Mouse (Mus musculus) kidney, postnatal 36 days (tissue): ENCODE results near the gene Cuedc2.

Source experiments
- DNase-seq, 2 experiments: peaks; one replicate each; pipeline ENCODE4 v3.0.0; 2021 to 2022; ENCODE audit warnings: mixed read lengths in 2 of 2

Gene Cuedc2

DNA sequence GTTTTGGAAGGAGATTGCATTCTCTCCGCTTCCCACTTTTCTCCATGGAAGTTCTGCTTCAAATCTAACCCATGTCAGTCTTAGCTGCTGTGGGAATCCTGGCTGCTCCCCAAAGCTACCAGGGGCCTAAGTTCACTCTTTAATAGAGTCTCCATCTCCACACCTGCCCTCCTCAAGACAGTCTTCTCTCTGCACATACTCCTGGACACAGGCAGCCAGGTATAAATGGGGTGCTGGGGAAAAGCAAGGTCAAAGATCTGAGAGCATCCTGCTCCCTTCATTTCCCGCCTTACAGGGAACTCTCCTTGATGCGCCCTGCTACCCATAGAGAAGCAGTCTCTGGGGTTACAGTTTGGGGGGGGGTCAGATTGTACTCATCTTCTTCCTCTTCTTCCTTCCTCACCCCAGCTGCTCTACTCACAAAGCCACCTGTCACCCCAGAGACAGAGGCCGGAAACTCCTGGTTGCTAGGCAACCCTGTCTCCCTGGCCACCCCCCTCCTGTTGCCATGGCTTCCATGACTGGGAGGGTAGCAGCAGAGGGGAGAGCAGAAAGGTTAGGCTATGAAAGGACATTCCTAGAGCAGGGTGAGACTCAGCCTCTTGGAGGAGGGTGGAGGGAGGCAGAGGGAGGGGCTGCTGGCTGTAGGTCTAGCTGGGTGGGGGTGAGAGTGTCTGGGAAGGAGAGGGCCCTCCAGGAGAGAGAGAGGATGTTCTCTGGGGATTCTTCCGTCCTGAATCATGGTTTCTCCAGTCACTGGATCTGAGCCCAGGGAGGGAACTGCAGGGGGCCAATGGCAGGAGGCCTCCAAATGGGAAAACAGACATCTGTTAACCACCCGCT lies 17.2 kb downstream of the Cuedc2 start:
- no peak for DNase-seq

- DNase-seq: no peak
Measured at GRCm38 (mm10) chr19:46320076-46320785, 18.3 kb downstream of the Cuedc2 start.

GRCm38 (mm10) chr19:46318586-46319378 lies 19.7 kb downstream of the Cuedc2 start:
- DNase-seq: peak; percentile 51 to 71

- DNase-seq: no peak
Measured at GRCm38 (mm10) chr19:46318031-46318471, 20.5 kb downstream of the Cuedc2 start.

- DNase-seq: peak in 1 of 2 experiments; percentile 10
Measured at GRCm38 (mm10) chr19:46317546-46317885, 21.0 kb downstream of the Cuedc2 start.

GRCm38 (mm10) chr19:46316846-46317545 lies 21.5 kb downstream of the Cuedc2 start:
- DNase-seq: peak in 1 of 2 experiments; percentile 1

DNA sequence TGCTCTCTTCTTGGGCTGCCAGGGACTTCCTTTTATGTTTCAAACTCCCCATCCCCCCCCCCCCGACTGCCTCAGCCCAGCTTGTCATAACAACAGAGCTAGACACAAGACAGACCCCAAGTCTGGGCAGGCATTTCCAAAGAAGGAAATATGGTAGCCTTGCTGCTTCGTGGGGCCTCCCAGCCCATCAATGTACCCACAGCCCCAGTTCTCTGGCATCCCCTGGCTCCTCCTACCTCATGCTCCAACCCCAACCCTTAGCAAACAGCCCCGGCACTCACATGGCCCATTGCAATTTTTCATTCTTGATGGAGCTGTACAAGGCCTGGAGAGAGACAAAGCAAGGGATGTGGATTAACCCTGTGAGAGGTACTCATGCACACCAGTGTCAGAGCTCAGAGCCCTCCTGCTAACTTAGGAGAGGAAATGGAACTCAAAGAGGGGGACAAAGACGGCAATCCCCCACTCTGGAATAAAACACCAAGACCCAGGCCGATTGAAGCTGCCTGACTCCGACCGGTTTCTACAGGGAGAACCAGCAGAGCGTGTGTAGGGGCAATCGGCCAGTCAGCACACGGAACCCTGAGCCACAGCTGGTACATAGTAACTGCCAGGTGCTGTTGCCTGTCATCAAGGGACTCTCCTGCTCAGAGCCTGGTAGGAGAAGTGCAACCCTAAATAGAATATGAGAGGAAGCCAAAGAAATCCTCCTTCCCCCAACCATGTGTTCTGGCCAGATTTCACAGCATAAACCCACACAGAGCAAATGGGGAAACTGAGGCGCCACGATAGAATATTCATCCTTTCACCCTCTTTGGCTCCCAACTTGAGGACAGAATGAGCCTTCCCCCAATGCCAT lies 22.5 kb downstream of the Cuedc2 start:
- peak in 1 of 2 experiments; percentile 1 for DNase-seq

GRCm38 (mm10) chr19:46314872-46315742 lies 23.4 kb downstream of the Cuedc2 start:
- DNase-seq: peak in 1 of 2 experiments; percentile 2

DNA sequence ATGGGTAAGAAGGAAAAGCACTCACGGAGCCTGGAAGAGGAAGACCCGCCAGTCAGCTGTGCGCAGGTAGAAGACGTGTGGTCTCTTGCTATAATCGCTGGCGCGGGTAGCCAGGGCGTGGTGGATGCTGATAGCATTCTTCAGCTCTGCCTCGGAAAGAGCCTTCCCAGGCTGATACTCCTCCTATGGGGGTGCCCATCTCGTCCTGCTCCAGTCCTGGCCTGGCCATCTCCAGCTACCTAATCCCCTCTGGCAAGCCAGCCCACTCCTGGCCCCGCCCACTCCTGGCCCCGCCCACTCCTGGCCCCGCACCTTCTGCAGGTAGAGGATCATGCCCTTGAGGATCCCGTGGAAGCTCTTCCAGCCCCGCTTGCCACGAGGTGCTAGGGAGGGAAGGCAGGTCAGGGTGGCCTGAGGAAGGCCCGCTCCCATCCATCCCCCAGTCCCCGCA lies 24.3 kb downstream of the Cuedc2 start:
- peak; percentile 20 to 68 for DNase-seq

DNA sequence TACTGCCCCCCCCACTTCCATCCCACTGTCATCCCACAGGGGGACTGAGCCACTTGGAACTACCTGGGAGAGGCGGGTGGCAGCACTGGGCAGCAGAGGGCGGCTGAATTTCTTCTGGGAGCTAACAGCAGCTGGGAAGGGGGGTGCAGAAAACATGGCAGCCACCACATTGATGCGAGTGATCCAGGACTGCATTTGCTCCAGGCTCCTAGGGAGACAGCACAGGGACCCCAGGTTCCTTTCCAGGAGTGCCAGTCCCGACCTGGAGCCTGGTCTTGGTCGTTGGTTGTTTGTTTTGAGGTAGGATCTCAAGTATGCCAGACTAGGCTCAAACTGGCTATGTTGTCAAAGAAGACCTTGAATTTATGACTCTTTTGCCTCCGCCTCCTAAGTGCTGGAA lies 24.9 kb downstream of the Cuedc2 start:
- peak in 1 of 2 experiments; percentile 1 for DNase-seq

DNA sequence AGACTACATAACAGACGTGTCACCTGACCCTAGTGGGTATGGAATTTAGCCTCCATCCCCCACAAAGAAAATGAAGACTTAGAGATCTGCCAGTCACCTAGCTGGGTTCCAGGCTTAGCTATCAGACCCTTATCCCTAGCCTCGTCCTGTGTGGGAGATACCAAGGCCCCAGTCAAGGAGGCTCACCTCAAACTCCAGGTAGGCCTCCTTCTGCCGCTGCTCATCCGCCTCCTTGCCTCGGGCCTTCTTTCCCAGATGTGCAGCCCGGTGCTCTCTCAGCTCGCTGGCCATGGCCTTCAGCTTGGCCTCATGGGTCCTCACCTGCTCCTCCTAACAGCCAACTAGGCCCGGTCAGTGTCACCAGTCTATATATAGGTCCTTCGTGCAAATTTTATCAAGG lies 25.4 kb downstream of the Cuedc2 start:
- DNase-seq: peak in 1 of 2 experiments; percentile 1

GRCm38 (mm10) chr19:46312566-46312965 lies 25.9 kb downstream of the Cuedc2 start:
- DNase-seq: peak in 1 of 2 experiments; percentile 0

DNA sequence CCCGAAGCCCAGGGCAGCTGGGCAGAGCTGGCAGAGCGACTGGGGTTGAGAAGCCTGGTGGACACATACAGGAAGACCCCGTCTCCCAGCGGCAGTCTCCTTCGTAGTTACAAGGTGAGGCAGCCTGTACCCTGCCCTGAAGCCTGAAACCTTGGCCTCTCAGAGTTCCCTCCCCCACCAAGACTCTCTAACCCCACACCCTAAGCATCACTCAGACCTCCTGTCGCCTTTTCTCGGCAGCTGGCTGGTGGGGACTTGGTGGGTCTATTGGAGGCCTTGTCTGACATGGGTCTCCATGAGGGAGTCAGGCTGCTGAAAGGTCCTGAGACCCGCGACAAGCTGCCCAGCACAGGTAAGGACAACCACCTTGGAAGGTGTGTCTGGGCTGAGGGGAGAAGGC lies 27.2 kb downstream of the Cuedc2 start:
- peak in 1 of 2 experiments; percentile 1 for DNase-seq

- peak in 1 of 2 experiments; percentile 2 for DNase-seq
Measured at GRCm38 (mm10) chr19:46310312-46310865, 28.1 kb downstream of the Cuedc2 start.

DNA sequence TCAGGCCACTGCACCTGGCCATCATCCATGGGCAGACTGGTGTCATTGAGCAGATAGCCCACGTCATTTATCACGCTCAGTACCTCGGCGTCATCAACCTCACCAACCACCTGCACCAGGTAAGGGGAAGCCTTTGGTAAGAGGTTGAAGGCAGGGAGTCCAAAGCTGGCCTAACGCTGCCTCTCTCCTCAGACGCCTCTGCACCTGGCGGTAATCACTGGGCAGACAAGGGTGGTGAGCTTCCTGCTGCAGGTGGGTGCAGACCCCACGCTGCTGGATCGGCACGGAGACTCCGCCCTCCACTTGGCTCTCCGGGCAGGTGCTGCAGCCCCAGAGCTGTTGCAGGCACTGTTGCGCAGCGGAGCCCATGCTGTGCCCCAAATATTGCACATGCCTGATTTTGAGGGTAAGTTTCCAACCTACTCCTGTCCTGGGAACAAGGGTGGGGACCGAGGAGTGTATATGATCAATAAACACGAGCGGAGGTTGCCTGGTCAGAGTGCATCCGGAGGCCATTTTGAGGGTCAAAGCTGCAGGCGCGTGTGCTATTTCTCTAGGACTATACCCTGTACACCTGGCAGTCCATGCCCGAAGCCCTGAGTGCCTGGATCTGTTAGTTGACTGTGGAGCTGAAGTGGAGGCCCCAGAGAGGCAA lies 28.7 kb downstream of the Cuedc2 start:
- peak in 1 of 2 experiments; percentile 1 for DNase-seq

DNA sequence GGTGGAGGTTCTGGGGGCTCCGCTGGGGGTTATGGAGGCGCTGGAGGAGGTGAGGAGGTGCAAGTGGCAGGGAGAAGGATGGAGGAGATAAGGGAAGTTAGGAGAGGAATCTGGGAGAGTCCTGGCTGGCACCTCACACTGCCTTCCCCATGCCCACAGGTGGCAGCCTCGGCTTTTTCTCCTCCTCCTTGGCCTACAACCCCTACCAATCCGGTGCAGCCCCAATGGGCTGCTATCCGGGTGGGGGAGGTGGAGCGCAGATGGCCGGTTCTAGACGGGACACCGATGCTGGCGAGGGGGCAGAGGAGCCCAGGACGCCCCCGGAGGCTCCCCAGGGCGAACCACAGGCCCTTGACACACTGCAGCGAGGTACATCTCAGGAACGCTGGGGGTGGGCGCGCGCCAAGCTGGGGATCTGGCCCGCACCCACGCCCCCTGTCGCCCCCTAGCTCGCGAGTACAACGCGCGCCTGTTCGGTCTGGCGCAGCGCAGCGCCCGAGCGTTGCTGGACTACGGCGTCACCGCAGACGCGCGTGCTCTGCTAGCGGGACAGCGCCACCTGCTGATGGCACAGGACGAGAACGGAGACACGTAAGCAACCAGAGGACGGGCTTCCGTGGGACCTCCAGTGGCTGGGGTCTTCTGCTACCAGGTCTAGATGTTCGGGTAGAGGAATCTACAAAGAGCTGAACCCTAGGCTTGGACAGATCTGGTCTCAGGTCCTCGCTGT lies 29.6 kb downstream of the Cuedc2 start:
- DNase-seq: peak; percentile 85 to 96

DNA sequence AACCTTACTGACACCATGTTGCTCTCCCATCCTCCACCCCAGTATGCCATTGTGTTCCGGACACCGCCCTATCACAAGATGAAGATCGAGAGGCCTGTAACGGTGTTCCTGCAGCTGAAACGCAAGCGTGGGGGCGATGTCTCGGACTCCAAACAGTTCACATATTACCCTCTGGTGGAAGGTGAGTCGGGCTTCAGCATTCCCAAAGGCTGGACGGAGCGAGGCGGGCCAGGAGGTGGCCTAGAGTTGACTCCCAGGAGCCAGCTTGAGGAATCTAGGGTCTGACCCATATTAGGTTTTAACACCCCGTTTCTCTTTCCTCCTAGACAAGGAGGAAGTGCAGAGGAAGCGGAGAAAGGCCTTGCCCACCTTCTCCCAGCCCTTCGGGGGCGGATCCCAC lies 30.2 kb downstream of the Cuedc2 start:
- DNase-seq: peak in 1 of 2 experiments; percentile 1

DNA sequence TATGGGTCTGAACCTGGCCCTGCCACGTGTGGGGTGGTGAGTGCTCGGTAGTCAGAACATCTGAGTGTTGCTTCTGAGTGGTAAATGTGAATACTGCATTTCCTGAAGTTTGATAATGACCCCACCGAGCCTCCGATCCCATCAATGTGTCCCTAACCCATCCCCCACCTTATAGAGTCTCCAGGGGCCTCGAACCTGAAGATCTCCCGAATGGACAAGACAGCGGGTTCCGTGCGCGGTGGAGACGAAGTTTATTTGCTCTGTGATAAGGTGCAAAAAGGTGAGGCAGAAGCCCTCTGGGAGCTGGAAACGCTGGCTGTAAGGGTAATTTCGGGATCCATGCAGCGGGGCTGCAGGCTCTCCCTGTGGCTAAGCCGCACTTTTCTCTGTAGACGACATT lies 30.7 kb downstream of the Cuedc2 start:
- DNase-seq: no peak
